ENCODE assay signal across 1 mouse cellular context in genomic region chr6:22356086-22356507, GRCm38 (mm10).
TF ChIP-seq lines count a peak whose summit lies in the region.

TSS of gene Fam3c (minus strand) at chr6:22356243.

TF ChIP-seq in CH12.LX, 34 proteins besides CTCF, POLR2A, EP300 and RAD21 (continued from another document):
- peak; percentile 50; the same call in 1 of the 2 replicates for TF ChIP-seq SIN3A (IDR thresholded peaks at IDR 0.05; ENCODE audit: low read length)
- TF ChIP-seq UBTF (IDR thresholded peaks at IDR 0.05; ENCODE audit: low read depth, low read length): peak; percentile 96
- no peak for TF ChIP-seq ZC3H11A (IDR thresholded peaks at IDR 0.05; ENCODE audit: low read depth, low read length)
- peak; percentile 72; the same call in 1 of the 2 replicates for TF ChIP-seq IRF4 (IDR thresholded peaks at IDR 0.05; ENCODE audit: low read depth, low read length)
- TF ChIP-seq MEF2A (IDR thresholded peaks at IDR 0.05; ENCODE audit: borderline replicate concordance, low read depth, low read length): peak; percentile 85
- TF ChIP-seq TCF12 (IDR thresholded peaks at IDR 0.05; ENCODE audit: low read depth, low read length): peak; percentile 90
TF ChIP-seq in CH12.LX: peak in this region for 19.
